ENCODE assay signal across 8 mouse cellular contexts in the genomic region with DNA sequence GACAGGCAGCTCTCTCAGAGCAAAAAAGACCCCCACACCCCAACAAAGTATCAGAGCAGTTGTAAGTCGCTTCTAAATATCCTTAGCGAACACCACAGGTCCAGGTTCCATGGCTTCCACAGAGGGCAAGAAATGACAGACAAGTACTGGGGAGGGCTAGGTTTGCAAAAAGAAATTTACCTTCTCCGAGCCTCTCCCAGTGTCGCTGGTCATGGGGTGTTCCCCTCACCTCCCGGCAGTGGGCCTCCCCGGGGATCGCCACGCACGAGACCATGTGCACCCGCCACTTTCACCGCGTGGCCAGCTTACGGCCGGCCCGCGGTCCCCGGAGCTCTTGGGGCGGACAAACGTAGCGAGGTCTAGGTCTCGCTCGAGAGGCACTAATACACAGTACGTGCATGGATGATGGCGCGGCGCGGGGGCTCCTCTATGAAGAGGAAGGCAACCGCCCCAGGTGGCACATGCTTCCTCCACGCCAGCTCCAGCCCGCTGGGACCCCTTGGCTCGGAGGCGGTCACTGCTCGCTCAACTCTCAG. TPM values are rescaled to one million over a fixed set of nuclear protein-coding genes. Genes with fewer than 3 reads are reported as not detected.
DNase-seq lines count a peak whose midpoint lies in the region; ATAC-seq and TF ChIP-seq lines count a peak whose summit lies in the region.

No protein-coding gene starts in this region.

- peaks cover 30% of the 10 kb centered on the region for H3K4me1 ChIP-seq in heart, embryonic 16.5 days (ENCODE audit: control insufficient read depth, insufficient read depth, low read length)
- peaks cover 51% of the 10 kb centered on the region for H3K4me1 ChIP-seq in G1E (ENCODE audit: insufficient read depth, low read depth, low read length)
- H3K4me1 ChIP-seq in forebrain, embryonic 12.5 days = peaks cover 26% of the 10 kb centered on the region
- H3K4me1 ChIP-seq in liver, embryonic 13.5 days (replicated peaks) = peaks cover 39% of the 10 kb centered on the region
- H3K4me1 ChIP-seq in stomach, embryonic 15.5 days = 0 out of 2 replicates have a peak, but pooled peaks cover 5% of the 10 kb centered on the region

- H3K36me3 ChIP-seq in heart, embryonic 16.5 days (ENCODE audit: control insufficient read depth, insufficient read depth) = no peaks in the 10 kb centered on the region
- peaks cover 30% of the 10 kb centered on the region for H3K36me3 ChIP-seq in G1E (replicated peaks)
- no peaks in the 10 kb centered on the region for H3K36me3 ChIP-seq in forebrain, embryonic 12.5 days (replicated peaks)
- no peaks in the 10 kb centered on the region for H3K36me3 ChIP-seq in liver, embryonic 13.5 days
- no peaks in the 10 kb centered on the region for H3K36me3 ChIP-seq in stomach, embryonic 15.5 days

- peak; percentile 23 for ATAC-seq in heart, embryonic 16.5 days (replicated peaks; ENCODE audit: extremely low read depth, insufficient read depth, low FRiP score)
- ATAC-seq in G1E (ENCODE audit: extremely low read depth, insufficient number of reproducible peaks, low FRiP score, poor library complexity, severe bottlenecking) = no peak
- no peak; the same call in none of the 2 replicates for ATAC-seq in forebrain, embryonic 12.5 days (ENCODE audit: low FRiP score)
- peak; percentile 48 for ATAC-seq in liver, embryonic 13.5 days (ENCODE audit: low read depth)
- ATAC-seq in stomach, embryonic 15.5 days (ENCODE audit: insufficient read depth, low FRiP score, low read depth) = no peak; the same call in 1 of the 2 replicates

- under 1% methylated on average over 33 of the region's 33 CpGs for WGBS in heart, embryonic 16.5 days
- WGBS in forebrain, embryonic 12.5 days = under 1% methylated on average over 33 of the region's 33 CpGs
- under 1% methylated on average over 33 of the region's 33 CpGs for WGBS in liver, embryonic 13.5 days (ENCODE audit: insufficient replicate concordance)
- 0% methylated on average over 33 of the region's 33 CpGs for WGBS in stomach, embryonic 15.5 days

- H3K9me3 ChIP-seq in heart, embryonic 16.5 days (replicated peaks; ENCODE audit: control insufficient read depth, low read length) = no peaks in the 10 kb centered on the region
- H3K9me3 ChIP-seq in G1E (replicated peaks) = no peaks in the 10 kb centered on the region
- H3K9me3 ChIP-seq in forebrain, embryonic 12.5 days = no peaks in the 10 kb centered on the region
- H3K9me3 ChIP-seq in liver, embryonic 13.5 days (replicated peaks) = no peaks in the 10 kb centered on the region
- H3K9me3 ChIP-seq in stomach, embryonic 15.5 days = no peaks in the 10 kb centered on the region

- no peak for TF ChIP-seq CTCF in G1E (IDR thresholded peaks at IDR 0.05; ENCODE audit: low read depth, low read length)

- peak overlapping the region; percentile 97 for H3K9ac ChIP-seq in heart, embryonic 16.5 days (ENCODE audit: low read length)
- H3K9ac ChIP-seq in forebrain, embryonic 12.5 days = peak overlapping the region; percentile 87
- peak overlapping the region; percentile 78 for H3K9ac ChIP-seq in liver, embryonic 13.5 days
- H3K9ac ChIP-seq in stomach, embryonic 15.5 days = peak overlapping the region; percentile 80

- H3K27me3 ChIP-seq in heart, embryonic 16.5 days (ENCODE audit: control insufficient read depth, insufficient read depth, low read length) = no peaks in the 10 kb centered on the region
- H3K27me3 ChIP-seq in G1E (ENCODE audit: insufficient read depth, low read length) = no peaks in the 10 kb centered on the region
- no peaks in the 10 kb centered on the region for H3K27me3 ChIP-seq in forebrain, embryonic 12.5 days
- H3K27me3 ChIP-seq in liver, embryonic 13.5 days = no peaks in the 10 kb centered on the region
- H3K27me3 ChIP-seq in stomach, embryonic 15.5 days (replicated peaks) = no peaks in the 10 kb centered on the region

- peak overlapping the region; percentile 97 for H3K4me3 ChIP-seq in heart, embryonic 16.5 days (ENCODE audit: low read length)
- H3K4me3 ChIP-seq in G1E (ENCODE audit: low read depth, low read length) = peak overlapping the region; percentile 97
- H3K4me3 ChIP-seq in forebrain, embryonic 12.5 days (replicated peaks) = peak overlapping the region; percentile 70
- H3K4me3 ChIP-seq in liver, embryonic 13.5 days (replicated peaks) = peak overlapping the region; percentile 72
- H3K4me3 ChIP-seq in stomach, embryonic 15.5 days (replicated peaks) = peak overlapping the region; percentile 97

- intact Hi-C loops in heart, postnatal 10 days (cut with DNase I) = loop anchor here (2.0 to 5.0 kb wide), 3 partner anchors 19 to 1629 kb away; a partner anchor contains a TSS

- no peak for DNase-seq in heart, postnatal 10 days
- DNase-seq in G1E (ENCODE audit: low spot score) = no peak
- no peak for DNase-seq in liver, embryonic 13.5 days
- DNase-seq in embryo, embryonic 11 days = no peak
- no peak for DNase-seq in gastrocnemius, postnatal 10 days

- peak overlapping the region; percentile 98 for H3K27ac ChIP-seq in heart, embryonic 16.5 days (ENCODE audit: low read length)
- H3K27ac ChIP-seq in forebrain, embryonic 12.5 days = peak overlapping the region; percentile 82
- H3K27ac ChIP-seq in liver, embryonic 13.5 days = peak overlapping the region; percentile 56
- peak overlapping the region; percentile 94 for H3K27ac ChIP-seq in stomach, embryonic 15.5 days

- peak overlapping the region; percentile 69 for H3K4me2 ChIP-seq in heart, embryonic 16.5 days (ENCODE audit: low read depth, low read length)
- peak overlapping the region; percentile 78 for H3K4me2 ChIP-seq in forebrain, embryonic 12.5 days
- peak overlapping the region; percentile 88 for H3K4me2 ChIP-seq in liver, embryonic 13.5 days
- peak overlapping the region; percentile 80 for H3K4me2 ChIP-seq in stomach, embryonic 15.5 days

RNA-seq across cellular contexts. Expression of a gene that starts 0.7 kb away (rescaled TPM):
- polyA plus RNA-seq in heart, embryonic 16.5 days (2015; fragmentation: Nextera tagmentation; extraction: Ambion mirVana) = 26.0 and 26.7 TPM in 2 replicates
- 10 to 100 TPM; 19.7 to 23.8 TPM for total RNA-seq in heart, postnatal 10 days (2021)
- 41.8 and 49.1 TPM in 2 replicates for total RNA-seq in G1E (2014; fragmentation: Nextera tagmentation)
- total RNA-seq in G1E (2017) = 44.1 and 49.6 TPM in 2 replicates
- polyA plus RNA-seq in G1E (2012) = 2.5 and 2.7 TPM in 2 replicates
- polyA plus RNA-seq in forebrain, embryonic 12.5 days (2016; fragmentation: Nextera tagmentation; extraction: Ambion mirVana) = 32.1 and 34.2 TPM in 2 replicates
- polyA plus RNA-seq in liver, embryonic 13.5 days (2015; fragmentation: Nextera tagmentation; extraction: Ambion mirVana) = 11.3 and 13.5 TPM in 2 replicates
- 41.3 and 42.4 TPM in 2 replicates for polyA plus RNA-seq in stomach, embryonic 15.5 days (2015; fragmentation: Nextera tagmentation; extraction: Ambion mirVana)
- total RNA-seq in gastrocnemius, postnatal 10 days (2021) = 10 to 100 TPM; 13.0 to 16.5 TPM

RNA-seq across cellular contexts. Expression of a gene that starts 1.7 kb away (rescaled TPM):
- polyA plus RNA-seq in heart, embryonic 16.5 days (2015; fragmentation: Nextera tagmentation; extraction: Ambion mirVana) = 197 and 210 TPM in 2 replicates
- 100 to 1,000 TPM; 137 to 153 TPM for total RNA-seq in heart, postnatal 10 days (2021)
- total RNA-seq in G1E (2014; fragmentation: Nextera tagmentation) = 134 and 138 TPM in 2 replicates
- 129 and 140 TPM in 2 replicates for total RNA-seq in G1E (2017)
- polyA plus RNA-seq in G1E (2012) = 17.6 and 23.8 TPM in 2 replicates
- 309 and 332 TPM in 2 replicates for polyA plus RNA-seq in forebrain, embryonic 12.5 days (2016; fragmentation: Nextera tagmentation; extraction: Ambion mirVana)
- polyA plus RNA-seq in liver, embryonic 13.5 days (2015; fragmentation: Nextera tagmentation; extraction: Ambion mirVana) = 76.7 and 93.1 TPM in 2 replicates
- polyA plus RNA-seq in stomach, embryonic 15.5 days (2015; fragmentation: Nextera tagmentation; extraction: Ambion mirVana) = 179 and 201 TPM in 2 replicates
- total RNA-seq in gastrocnemius, postnatal 10 days (2021) = 100 to 1,000 TPM; 149 to 155 TPM

Comparison
In these comparisons a context has a peak if more than half of its experiments do, and no peak if none do; other contexts are left out.
1. ATAC-seq: peak in heart, embryonic 16.5 days (single experiment) and liver, embryonic 13.5 days (single experiment); none in G1E (single experiment), forebrain, embryonic 12.5 days (single experiment) and stomach, embryonic 15.5 days (single experiment).
2. Peak in every context shown above with its lines, with median percentiles within 50 percentile points of each other: H3K27ac ChIP-seq, H3K4me2 ChIP-seq, H3K4me3 ChIP-seq and H3K9ac ChIP-seq.